Mouse (Mus musculus) lung, postnatal 14 days (tissue): ENCODE measurements around the gene Nup188.

Experiments used
- DNase-seq: peaks from one replicate; pipeline ENCODE4 v3.0.0; 2021

The Nup188 gene

GRCm38 (mm10) chr2:30257699-30258460 is 28.3 kb upstream of the Nup188 start:
- no peak for DNase-seq

- peak; percentile 55 for DNase-seq
Measured at GRCm38 (mm10) chr2:30258600-30258999, 27.6 kb upstream of the Nup188 start.

DNA sequence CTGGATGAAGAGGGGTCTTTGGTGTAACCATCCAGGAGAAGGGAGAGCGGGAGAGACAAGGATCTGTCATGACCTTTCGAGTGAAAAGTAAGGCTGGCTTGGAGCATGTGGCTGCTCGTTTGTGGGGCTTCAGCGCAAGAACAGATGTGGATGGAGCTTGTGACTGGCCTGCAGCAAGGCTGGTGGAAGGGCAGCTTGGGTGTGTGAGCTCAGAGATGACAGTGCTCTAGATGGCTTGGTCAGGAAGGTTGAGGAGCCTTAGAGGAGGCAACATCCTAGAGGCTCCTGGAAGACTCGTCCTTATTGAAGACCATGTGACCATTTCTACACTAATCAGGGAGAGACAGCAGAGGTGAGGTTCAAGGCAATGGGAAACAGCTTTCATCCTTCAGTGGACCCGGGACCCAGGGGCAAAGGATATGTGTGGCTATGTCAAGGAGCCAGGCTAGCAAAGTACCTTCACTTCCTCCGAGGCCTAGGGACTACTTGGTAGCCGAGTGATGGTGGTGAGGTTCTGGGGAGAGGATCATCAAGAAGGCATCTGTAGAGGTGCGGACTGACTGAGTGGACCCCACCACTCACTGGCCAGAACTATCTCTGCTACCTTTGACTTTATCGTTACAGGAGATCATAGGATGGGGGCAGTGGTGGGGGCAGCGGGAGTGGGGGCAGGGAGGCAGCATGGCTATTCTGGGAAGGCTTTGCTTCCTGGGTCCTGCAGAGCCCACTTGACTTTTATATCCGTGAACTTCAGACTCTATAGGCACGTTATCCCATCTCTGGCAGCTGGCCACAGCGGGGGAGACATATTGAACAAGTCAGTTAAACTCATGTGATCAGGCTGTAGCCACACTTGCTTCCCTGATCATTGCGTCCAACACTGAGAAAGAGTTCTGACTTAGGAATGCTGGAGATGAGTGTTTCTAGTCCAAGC is 26.8 kb upstream of the Nup188 start:
- no peak for DNase-seq

GRCm38 (mm10) chr2:30261064-30261736 is 25.0 kb upstream of the Nup188 start:
- DNase-seq: no peak

DNA sequence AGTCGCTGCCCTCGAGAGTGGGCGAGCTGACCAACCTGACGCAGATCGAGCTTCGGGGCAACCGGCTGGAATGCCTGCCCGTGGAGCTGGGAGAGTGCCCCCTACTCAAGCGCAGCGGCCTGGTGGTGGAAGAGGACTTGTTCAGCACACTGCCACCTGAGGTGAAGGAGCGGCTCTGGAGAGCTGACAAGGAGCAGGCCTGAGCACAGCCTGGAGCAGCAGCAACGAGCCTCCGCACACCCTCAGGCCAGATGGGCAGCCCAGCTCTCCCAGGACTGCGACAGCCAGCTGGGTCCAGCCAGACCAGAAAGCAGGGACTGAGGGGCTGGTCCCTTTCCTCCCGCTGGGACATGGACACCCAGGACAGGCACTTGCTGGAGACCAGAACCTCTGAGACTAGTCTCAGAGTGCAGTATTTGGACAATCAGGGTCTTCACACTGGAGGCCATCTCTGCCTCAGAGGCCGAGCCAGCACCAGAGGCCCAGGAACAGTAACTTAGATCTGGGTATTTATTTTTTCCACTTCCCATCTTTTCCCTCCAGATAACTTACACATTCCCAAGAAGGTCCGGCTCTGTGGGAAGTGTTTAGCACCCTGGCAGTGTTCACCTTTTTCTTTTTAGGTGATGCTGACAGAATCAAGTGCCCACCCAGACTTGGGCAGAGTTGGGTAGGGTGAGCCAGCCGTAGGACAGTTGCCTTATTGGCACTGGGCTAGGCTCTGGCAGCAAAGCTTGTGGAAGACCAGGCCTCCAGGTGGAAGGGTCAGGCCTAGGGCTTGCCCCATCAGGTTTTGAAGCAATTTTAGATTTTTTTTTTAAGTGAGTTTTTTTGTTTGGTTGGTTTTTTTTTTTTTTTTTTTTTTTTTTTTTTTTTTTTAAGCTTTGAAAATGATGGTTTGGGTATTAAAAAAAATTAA is 24.0 kb upstream of the Nup188 start:
- DNase-seq: no peak

DNA sequence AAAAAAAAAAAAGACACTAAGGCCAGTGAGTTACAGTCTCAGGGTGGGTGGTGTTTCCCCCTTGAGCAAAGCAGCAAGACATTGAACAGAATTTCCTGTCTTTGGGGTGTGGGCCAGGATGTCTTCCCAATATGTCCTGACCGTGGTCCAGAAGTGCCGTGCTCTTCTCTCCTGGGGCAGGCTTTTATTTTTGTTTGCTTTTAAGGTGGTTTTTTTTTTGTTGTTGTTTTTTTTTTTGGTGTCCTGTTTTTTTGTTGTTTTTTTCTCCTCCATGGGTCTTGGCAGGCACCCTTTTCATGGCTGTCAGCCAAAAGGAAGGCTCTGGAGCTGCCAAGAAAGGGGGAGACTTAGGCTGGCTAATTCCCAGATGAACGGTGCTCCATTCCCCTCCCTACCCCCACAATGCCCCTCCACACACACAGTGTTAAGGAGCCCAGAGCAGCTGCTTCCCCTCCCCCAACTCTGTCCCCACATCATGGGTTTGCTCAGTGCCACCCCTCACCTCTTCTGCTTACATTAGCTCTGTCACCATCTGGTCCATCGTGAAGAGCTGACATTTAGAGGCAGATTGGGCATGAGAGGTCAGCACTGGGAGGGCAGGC is 23.3 kb upstream of the Nup188 start:
- peak; percentile 66 for DNase-seq

GRCm38 (mm10) chr2:30263811-30264210 is 22.4 kb upstream of the Nup188 start:
- DNase-seq: no peak

DNA sequence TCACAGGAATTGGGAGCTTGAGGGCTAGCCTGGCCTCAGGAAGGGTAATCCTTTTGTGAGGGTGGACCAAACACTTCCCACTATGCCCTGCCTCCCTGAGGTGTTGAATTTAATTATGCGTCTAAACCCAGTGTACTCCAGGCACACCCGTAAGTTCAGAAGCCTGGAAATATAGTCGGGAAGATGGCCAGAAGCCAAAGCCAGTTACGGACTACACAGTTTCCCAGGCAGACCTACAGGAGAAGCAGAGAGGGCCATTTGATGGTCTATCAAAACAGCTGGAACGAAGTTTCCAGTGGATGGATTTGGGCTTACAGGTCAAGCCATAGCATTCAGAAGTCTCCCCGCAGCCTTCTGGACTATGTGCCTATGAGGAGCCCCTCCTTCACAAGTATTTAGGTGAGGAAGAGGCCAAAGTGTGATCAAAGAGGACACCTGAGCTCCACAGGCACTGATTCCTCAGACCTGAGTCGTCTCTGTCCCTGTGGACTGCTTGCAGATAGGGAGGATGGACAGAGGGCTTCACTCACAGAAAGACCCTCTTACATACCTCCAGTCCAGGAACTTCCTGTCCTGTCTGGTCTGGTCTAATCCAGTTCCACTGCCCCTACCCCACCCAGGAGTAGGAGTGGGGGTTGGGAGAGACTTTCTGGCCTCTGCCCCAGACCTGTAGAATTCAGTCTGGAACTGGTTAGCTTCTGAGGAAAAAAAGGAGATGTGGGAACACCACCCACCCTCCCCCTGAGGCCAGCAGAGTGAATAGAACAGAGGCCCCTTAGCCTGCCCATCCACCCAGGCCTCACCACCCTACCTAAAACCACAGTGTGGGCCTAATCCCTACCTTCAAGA is 21.3 kb upstream of the Nup188 start:
- no peak for DNase-seq

DNA sequence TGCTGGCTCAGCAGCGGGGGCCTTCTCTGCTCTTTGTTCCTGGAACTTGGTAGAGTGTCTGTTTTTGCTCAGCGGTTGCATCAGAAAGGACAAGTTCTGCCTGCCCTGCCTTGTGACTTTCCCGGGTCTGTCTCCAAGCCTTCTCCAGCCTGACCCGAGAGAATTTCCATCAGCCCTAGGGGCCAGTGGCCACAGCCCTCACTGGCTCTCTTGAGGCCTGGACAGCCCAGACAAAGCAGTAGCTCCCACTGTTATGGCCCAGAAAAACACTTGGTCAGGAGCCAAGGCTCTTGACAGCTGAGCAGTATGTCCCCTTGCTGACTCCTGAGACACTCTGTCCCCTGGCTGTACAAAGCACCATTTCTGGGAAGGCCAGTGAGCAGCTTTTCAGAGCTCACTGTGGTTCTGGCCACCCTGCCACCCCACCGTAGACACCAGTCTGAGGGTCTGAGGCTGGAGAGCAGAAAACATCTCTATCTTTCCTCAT is 20.4 kb upstream of the Nup188 start, which contains the start of gene Phyhd1:
Gene Phyhd1, plus strand, starts transcription at position 437 of the 487 bp plus-strand sequence.
- DNase-seq: peak; percentile 78

DNA sequence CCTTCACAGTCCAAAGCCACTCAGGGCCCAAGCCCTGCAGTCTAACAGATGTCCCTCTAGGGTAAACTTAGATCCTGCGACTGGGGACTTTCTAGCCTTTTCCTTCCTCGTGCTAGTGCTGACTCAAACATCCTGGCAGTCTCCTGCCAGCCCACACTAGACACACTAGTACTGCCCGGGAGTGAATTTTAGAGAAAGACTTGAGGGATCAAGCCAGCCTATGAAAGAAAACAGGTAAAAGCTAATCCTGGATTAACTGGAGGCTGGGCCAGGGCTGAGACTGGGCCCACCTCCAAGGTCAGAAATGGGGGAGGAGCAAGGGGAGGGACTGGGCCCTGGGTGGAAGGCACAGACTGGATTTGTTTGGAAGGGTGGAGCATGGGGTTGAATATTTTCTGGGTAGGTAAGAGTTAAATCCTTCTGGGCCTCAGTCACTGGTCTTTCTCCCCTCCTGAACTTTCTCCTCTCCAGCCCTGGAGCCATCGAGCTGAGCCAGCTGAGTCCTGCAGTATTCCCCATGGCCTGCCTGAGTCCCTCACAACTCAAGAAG is 19.7 kb upstream of the Nup188 start:
- DNase-seq: peak; percentile 73

DNA sequence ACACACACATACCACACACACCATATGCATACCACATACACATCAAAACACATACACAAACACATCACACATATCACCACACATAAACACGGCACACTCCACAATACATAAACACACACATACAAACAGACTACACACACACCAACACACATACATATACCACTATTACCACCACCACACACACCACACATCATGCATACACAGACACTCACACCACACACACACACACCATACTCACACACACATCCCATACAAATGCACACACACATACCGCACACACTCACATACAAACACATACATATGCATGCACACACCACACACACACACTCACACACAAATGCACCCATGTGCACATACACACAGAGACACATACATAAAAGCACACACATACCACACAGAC is 18.7 kb upstream of the Nup188 start:
- no peak for DNase-seq

GRCm38 (mm10) chr2:30268371-30268770 is 17.8 kb upstream of the Nup188 start:
- DNase-seq: no peak

DNA sequence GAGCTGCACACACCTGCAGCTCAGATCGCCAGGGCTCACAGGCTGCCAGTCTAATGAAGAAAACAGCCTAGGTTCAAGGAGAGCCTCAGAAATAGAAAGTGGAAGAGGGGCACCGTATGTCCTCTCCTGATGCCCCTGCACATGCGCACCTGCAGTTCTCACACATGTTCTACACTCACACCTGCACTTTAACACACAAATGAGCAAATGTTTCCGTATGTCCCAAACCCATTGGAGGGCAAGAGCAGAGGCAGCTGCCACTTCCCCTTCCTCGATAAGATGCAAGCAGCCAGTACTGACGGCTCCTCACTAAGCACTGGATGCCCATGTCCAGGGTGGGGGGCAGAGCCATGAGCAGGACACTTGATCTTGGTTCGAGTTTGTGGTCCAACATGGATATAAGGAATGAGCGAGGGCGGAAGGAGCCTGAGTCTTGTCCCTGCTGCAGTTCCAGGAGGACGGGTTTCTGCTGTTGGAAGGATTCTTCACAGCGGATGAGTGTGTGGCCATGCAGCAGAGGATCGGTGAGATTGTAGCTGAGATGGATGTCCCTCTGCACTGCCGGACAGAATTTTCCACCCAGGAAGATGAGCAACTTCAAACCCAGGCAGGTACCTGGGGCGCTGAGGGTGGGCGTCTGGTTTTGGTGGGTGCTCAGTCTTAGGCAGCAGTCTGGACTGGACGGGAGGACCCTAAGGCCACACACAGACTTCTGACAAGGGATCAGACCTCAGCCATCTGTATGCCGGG is 16.8 kb upstream of the Nup188 start:
- no peak for DNase-seq

- peak; percentile 68 for DNase-seq
Measured at GRCm38 (mm10) chr2:30270134-30270533, 16.1 kb upstream of the Nup188 start.

DNA sequence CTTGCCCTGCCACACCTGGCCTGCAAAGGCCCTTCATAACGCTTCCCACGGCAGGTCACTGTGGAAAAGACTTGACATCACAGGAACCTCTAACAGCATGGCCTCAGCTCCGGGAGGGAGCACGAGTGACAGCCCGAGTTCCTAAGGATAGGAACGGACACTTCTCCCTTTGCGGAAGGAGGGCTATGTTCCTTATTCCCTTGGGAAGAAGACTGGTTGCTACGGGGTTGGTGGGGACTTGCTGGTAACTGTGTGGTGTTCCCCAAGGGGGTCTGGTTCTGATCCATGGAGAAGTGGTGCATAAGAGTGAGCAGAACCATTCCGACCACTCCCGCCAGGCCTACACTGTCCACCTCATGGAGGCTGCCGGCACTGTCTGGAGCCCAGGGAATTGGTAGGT is 5.5 kb upstream of the Nup188 start, which contains the start of gene Gm28038:
Gene Gm28038, plus strand, starts transcription at position 301 of the 400 bp plus-strand sequence.
- DNase-seq: no peak

- no peak for DNase-seq
Measured at GRCm38 (mm10) chr2:30281651-30282050, 4.5 kb upstream of the Nup188 start.

DNA sequence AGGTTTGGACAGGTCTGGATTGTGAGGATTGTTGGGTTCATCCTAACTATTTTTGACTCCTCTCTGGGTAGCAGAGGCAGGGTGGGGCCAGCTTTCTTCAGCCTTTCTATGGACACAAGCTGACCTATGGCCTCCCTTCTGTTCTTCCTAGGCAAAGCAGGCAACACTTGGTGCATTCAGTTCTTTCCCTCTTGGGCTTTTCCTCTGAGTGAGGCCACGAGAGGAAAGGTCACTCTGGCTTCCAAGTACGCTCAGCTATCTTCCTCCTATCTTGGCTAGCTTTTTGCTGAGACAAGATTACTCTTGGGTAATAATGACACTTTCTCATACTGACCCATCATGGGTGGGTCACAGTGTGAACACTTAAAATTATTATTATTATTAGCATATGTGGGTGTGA is 3.0 kb upstream of the Nup188 start:
- DNase-seq: no peak

DNA sequence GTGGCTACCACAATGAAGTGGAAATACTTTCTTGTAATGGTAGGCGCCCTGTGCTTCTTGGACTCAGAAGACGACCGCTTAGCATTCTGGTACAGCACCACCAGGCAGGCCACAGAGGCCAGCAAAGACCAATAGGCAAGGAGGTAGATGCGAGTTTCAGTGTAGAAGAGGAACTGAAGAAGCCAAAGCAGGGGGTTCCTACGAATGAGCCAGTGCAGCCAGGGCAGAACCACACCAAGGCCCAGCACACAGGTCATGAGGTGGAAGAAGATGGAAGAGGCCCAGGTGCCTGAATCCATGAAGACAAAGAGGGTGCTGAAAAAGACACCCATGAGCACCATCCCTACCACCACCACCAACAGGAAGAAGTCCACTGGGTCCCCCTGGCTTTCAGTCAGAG is 1.2 kb upstream of the Nup188 start:
- DNase-seq: no peak

DNA sequence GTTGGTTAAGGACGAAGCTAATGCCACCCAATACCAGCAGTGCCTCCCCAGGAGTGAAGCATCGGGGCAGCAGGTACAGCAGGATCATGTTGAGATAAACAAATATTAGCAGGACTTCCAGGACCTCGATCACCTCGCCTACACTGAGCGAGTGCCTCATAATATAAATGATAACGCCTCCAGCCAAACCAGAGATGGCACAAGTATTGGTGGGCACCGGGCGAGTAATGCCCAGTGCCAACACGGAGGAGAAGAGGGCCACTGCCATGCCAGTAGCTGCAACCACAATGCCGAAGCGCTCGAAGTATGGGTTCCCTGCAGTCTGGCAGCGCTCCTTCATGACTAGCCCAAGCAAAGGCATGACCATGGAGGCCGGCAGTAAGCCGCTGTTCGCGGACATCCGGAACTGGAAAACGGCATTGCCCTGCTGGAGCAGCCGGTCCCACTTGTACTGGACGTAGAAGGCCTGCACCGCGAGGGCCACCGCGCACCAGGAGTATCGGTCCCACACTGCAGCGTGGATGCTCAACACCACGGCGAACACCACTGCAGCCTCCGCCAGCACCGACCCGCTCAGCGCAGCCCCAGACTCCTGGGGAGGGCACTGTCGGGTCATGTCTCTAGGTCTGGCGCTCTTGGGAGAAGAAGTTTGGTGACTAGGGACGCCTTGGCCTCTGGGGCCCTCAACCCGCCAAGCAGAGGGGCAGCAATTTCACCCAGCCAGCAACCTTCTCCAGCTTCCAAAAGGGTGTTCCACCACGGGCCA is 598 bp upstream of the Nup188 start:
- DNase-seq: no peak
